Mouse (Mus musculus) adrenal gland, adult 2 months (tissue): Measurements from ENCODE around the gene Dusp7. TPM values are rescaled to one million over a fixed set of nuclear protein-coding genes. Genes with fewer than 3 reads are reported as not detected.

Experiments used
- DNase-seq: peaks from one replicate; pipeline ENCODE4 v3.0.0; 2021
- long read RNA-seq: library from polyadenylated mRNA; stranded (forward); transcript quantifications from one replicate; pipeline ENCODE4 v2.0.0, GENCODE M21; 2021
- polyA plus RNA-seq: library from polyadenylated mRNA; depleted of rRNA; stranded (reverse); fragments of >200 nt; gene quantifications from 2 replicates; pipeline ENCODE4 v1.2.3, GENCODE M21; 2012; rRNA removed
- total RNA-seq, 2 experiments: library from RNA; stranded (reverse); gene quantifications; 2 replicates each; pipeline ENCODE4 v1.2.3; 2021

The Dusp7 gene
- 10 to 100 TPM; 12.8 to 18.7 TPM for total RNA-seq
- 40.2 and 46.7 TPM in 2 replicates for polyA plus RNA-seq
- long read RNA-seq, partial matches to known transcripts = 1 of 4 reads
- long read RNA-seq, other reads (novel, unspliced or antisense) = 0 of 4 reads

GRCm38 (mm10) chr9:106368112-106368717 is at the start of gene Dusp7:
Dusp7 (plus strand) TSS chr9:106368632.
- peak; percentile 92 for DNase-seq

GRCm38 (mm10) chr9:106319095-106319494 is 49.3 kb upstream of the Dusp7 start:
- DNase-seq = peak; percentile 40

GRCm38 (mm10) chr9:106322497-106322896 is 45.9 kb upstream of the Dusp7 start:
- no peak for DNase-seq

GRCm38 (mm10) chr9:106326241-106326640 is 42.2 kb upstream of the Dusp7 start:
- no peak for DNase-seq

GRCm38 (mm10) chr9:106327125-106327809 is 41.2 kb upstream of the Dusp7 start:
- DNase-seq = no peak

GRCm38 (mm10) chr9:106328068-106328610 is 40.3 kb upstream of the Dusp7 start:
- no peak for DNase-seq

GRCm38 (mm10) chr9:106328772-106329511 is 39.5 kb upstream of the Dusp7 start:
- no peak for DNase-seq

- DNase-seq = no peak
Measured at GRCm38 (mm10) chr9:106332746-106333145, 35.7 kb upstream of the Dusp7 start.

- DNase-seq = no peak
Measured at GRCm38 (mm10) chr9:106337620-106338019, 30.8 kb upstream of the Dusp7 start.

- DNase-seq = no peak
Measured at GRCm38 (mm10) chr9:106338462-106339172, 29.8 kb upstream of the Dusp7 start.

GRCm38 (mm10) chr9:106339173-106339558 is 29.3 kb upstream of the Dusp7 start:
- no peak for DNase-seq

GRCm38 (mm10) chr9:106339730-106340129 is 28.7 kb upstream of the Dusp7 start:
- no peak for DNase-seq

GRCm38 (mm10) chr9:106340501-106341312 is 27.7 kb upstream of the Dusp7 start:
- no peak for DNase-seq

GRCm38 (mm10) chr9:106341313-106341686 is 27.1 kb upstream of the Dusp7 start:
- DNase-seq = no peak

GRCm38 (mm10) chr9:106342573-106342972 is 25.9 kb upstream of the Dusp7 start:
- DNase-seq = no peak

GRCm38 (mm10) chr9:106345167-106345566 is 23.3 kb upstream of the Dusp7 start:
- DNase-seq = peak; percentile 92

- DNase-seq = no peak
Measured at GRCm38 (mm10) chr9:106345630-106346029, 22.8 kb upstream of the Dusp7 start.

- no peak for DNase-seq
Measured at GRCm38 (mm10) chr9:106348281-106348680, 20.2 kb upstream of the Dusp7 start.

GRCm38 (mm10) chr9:106349075-106349474 is 19.4 kb upstream of the Dusp7 start:
- peak; percentile 26 for DNase-seq

- DNase-seq = no peak
Measured at GRCm38 (mm10) chr9:106351178-106351577, 17.3 kb upstream of the Dusp7 start.

GRCm38 (mm10) chr9:106353779-106354178 is 14.7 kb upstream of the Dusp7 start:
- peak; percentile 45 for DNase-seq
